Mouse (Mus musculus) bone marrow macrophage, adult 2 months (primary cell): ENCODE results near the gene Mapk8ip2.

Experiments used
- CTCF ChIP-seq: IDR thresholded peaks from 2 replicates; pipeline ENCODE4 v1.5.1; 2012; ENCODE audit warnings: low read depth, mild to moderate bottlenecking, low read length, moderate library complexity
- POLR2A ChIP-seq: IDR thresholded peaks from 2 replicates; pipeline ENCODE4 v1.6.1; 2012; ENCODE audit warnings: mild to moderate bottlenecking, low read depth, low read length, borderline replicate concordance

DNA sequence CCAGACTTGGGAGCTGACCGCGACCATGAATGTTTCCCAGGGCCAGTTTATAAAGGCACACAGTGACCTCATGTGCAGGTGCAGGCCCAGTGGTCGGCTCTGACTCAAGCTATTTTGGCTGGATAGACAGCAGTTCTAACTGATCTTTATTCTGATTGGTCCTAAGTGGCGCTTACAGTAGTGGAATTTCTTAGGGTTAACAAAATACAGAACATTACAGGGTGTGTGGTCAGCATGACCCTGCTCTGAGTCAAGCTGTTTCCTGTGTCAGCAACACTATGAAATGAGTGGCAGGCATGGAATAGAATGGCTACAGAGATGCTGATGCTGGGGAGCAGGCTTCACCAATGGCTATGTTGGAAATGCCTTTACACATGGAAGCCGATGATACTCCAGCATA is 17.8 kb upstream of the Mapk8ip2 start:
- TF ChIP-seq POLR2A (no peak), CTCF (no peak)
